Mouse (Mus musculus): ENCODE measurements around the gene Sobp. TPM values are rescaled to one million over a fixed set of nuclear protein-coding genes. Genes with fewer than 3 reads are reported as not detected.

The Sobp gene
- polyA plus RNA-seq, 1 experiment from 2014 or later = 0.75 TPM

DNA sequence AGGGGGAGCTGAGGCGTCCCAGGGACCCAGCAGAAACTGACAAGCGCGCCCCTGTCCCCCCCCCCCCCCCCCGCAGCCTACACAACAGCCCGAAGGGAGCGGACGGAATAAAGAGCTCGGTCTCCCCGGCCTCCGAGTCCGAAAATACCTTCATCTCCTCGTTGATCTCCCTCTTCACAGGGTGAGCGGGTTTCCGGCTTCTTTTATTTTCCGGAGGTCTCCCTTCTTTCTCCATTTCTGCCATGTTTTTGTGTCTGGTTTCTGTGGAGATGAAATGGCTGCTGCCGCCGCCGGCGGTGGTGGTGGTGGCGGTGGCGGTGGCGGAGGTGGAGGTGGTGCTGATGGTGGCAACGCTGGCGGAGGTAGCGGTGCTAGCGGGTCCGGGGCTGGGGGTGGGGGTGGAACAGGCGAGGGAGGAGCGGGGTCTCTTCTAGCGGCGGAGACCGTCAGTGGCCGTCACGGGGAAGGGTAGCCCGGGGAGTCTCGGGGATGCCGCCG is 453 bp downstream of the Sobp start:
- peak overlapping the region; percentile 56; the same call in 1 of the 2 replicates for H3K27ac ChIP-seq (replicated peaks)
- under 1% methylated on average over 27 of the region's 38 CpGs for WGBS
- ATAC-seq (ENCODE audit: low FRiP score, low TSS enrichment) (no peak), DNase-seq (ENCODE audit: low spot score) (peak; percentile 22)
- H3K9ac ChIP-seq (ENCODE audit: low read length) = peak overlapping the region; percentile 69
- no peak for TF ChIP-seq EP300 (optimal IDR thresholded peaks at IDR 0.05)
- TF ChIP-seq CTCF (IDR thresholded peaks at IDR 0.05; ENCODE audit: low read depth) = no peak
- H3K4me2 ChIP-seq (replicated peaks; ENCODE audit: low read depth) = peak overlapping the region; percentile 90
- H3K9me3 ChIP-seq (ENCODE audit: control insufficient read depth, low read length) = no peaks in the 10 kb centered on the region
- H3K4me1 ChIP-seq (replicated peaks; ENCODE audit: control insufficient read depth, insufficient read depth) = no peaks in the 10 kb centered on the region
- H3K4me3 ChIP-seq (ENCODE audit: low read depth, low read length) = peak overlapping the region; percentile 69
- H3K36me3 ChIP-seq (ENCODE audit: control insufficient read depth, insufficient read depth, low read length) = no peaks in the 10 kb centered on the region
- no peaks in the 10 kb centered on the region; the same call in 1 of the 2 replicates for H3K27me3 ChIP-seq (ENCODE audit: control insufficient read depth, insufficient read depth, low read length)

- peak overlapping the region; percentile 69 for H3K9ac ChIP-seq (ENCODE audit: low read length)
- H3K4me3 ChIP-seq (ENCODE audit: low read depth, low read length) = peak overlapping the region; percentile 69
- no peaks in the 10 kb centered on the region for H3K36me3 ChIP-seq (ENCODE audit: control insufficient read depth, insufficient read depth, low read length)
- under 1% methylated on average over 53 of the region's 53 CpGs for WGBS
- DNase-seq (ENCODE audit: low spot score) (peak; percentile 60), ATAC-seq (ENCODE audit: low FRiP score, low TSS enrichment) (peak; percentile 58)
- no peak overlapping the region for H3K27ac ChIP-seq (replicated peaks)
- TF ChIP-seq CTCF (IDR thresholded peaks at IDR 0.05; ENCODE audit: low read depth) (peak; percentile 34), EP300 (optimal IDR thresholded peaks at IDR 0.05) (no peak)
- H3K4me2 ChIP-seq (replicated peaks; ENCODE audit: low read depth) = peak overlapping the region; percentile 90
- no peaks in the 10 kb centered on the region for H3K4me1 ChIP-seq (replicated peaks; ENCODE audit: control insufficient read depth, insufficient read depth)
- H3K27me3 ChIP-seq (ENCODE audit: control insufficient read depth, insufficient read depth, low read length) = no peaks in the 10 kb centered on the region; the same call in 1 of the 2 replicates
- no peaks in the 10 kb centered on the region for H3K9me3 ChIP-seq (ENCODE audit: control insufficient read depth, low read length)
These were observed 1.0 kb downstream of the Sobp start for GRCm38 (mm10) chr10:43173141-43173827.

DNA sequence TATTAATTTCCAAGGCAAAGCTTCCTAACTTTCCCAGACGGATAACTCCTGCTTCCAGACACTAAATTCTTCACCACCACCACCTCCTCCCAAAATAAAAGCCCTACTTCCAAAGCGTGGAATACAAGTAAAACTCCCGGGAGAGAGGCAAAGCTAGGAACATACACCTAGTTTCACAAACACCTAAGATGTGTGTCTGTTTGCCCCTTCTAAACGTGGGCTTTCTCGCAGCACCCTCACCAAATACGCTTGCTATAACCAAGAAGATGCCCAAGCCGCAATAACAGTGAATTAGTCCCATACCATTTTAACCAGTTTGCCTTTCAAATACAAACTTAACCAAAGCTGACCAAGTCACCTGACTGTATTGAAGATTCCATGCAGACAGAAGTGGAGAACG is 1.8 kb downstream of the Sobp start:
- Histone ChIP-seq H3K9me3 (ENCODE audit: control insufficient read depth, low read length) (no peaks in the 10 kb centered on the region), H3K9ac (ENCODE audit: low read length) (no peak overlapping the region), H3K4me3 (ENCODE audit: low read depth, low read length) (peak overlapping the region; percentile 69), H3K4me2 (replicated peaks; ENCODE audit: low read depth) (peak overlapping the region; percentile 90), H3K36me3 (ENCODE audit: control insufficient read depth, insufficient read depth, low read length) (no peaks in the 10 kb centered on the region), H3K27ac (replicated peaks) (no peak overlapping the region), H3K4me1 (replicated peaks; ENCODE audit: control insufficient read depth, insufficient read depth) (no peaks in the 10 kb centered on the region), H3K27me3 (ENCODE audit: control insufficient read depth, insufficient read depth, low read length) (no peaks in the 10 kb centered on the region; the same call in 1 of the 2 replicates)
- no peak for DNase-seq (ENCODE audit: low spot score)
- ATAC-seq (ENCODE audit: low FRiP score, low TSS enrichment) = no peak
- TF ChIP-seq EP300 (optimal IDR thresholded peaks at IDR 0.05) (no peak), CTCF (IDR thresholded peaks at IDR 0.05; ENCODE audit: low read depth) (no peak)
- WGBS = 11% methylated on average over 8 of the region's 8 CpGs

GRCm38 (mm10) chr10:43172066-43172465 is 2.3 kb downstream of the Sobp start:
- TF ChIP-seq EP300 (optimal IDR thresholded peaks at IDR 0.05) = no peak
- TF ChIP-seq CTCF (IDR thresholded peaks at IDR 0.05; ENCODE audit: low read depth) = no peak
- ATAC-seq (ENCODE audit: low FRiP score, low TSS enrichment) = no peak

DNA sequence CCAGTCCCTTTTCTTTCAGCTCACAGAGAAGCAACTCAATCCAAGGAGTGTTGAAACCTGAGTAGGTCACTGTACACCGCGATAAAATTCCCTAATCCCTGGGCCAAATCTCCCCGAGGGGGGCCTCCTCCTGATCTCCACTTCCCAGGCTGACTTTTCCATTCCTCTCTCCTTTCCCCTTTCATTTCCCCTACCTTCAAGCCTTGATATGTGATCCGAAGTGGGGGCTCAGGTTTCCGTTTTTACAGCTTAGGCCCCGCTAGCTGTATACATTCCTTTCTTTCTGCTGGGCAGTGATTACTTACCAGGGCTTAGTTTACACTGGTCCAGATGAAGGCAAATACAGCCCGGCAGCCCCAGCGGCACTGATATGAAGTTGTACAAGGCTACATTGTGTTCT is 3.2 kb downstream of the Sobp start:
- Histone ChIP-seq H3K9me3 (ENCODE audit: control insufficient read depth, low read length) (no peaks in the 10 kb centered on the region), H3K27ac (replicated peaks) (no peak overlapping the region), H3K4me1 (replicated peaks; ENCODE audit: control insufficient read depth, insufficient read depth) (no peaks in the 10 kb centered on the region), H3K9ac (ENCODE audit: low read length) (no peak overlapping the region), H3K27me3 (ENCODE audit: control insufficient read depth, insufficient read depth, low read length) (no peaks in the 10 kb centered on the region; the same call in 1 of the 2 replicates), H3K4me2 (replicated peaks; ENCODE audit: low read depth) (no peak overlapping the region; the same call in 1 of the 2 replicates), H3K4me3 (ENCODE audit: low read depth, low read length) (peak overlapping the region; percentile 4; the same call in 1 of the 2 replicates), H3K36me3 (ENCODE audit: control insufficient read depth, insufficient read depth, low read length) (no peaks in the 10 kb centered on the region)
- TF ChIP-seq EP300 (optimal IDR thresholded peaks at IDR 0.05) (no peak), CTCF (IDR thresholded peaks at IDR 0.05; ENCODE audit: low read depth) (no peak)
- 0 out of 2 replicates have a peak, but pooled peaks have one; percentile 43 for ATAC-seq (ENCODE audit: low FRiP score, low TSS enrichment)
- peak; percentile 22 for DNase-seq (ENCODE audit: low spot score)
- 16% methylated on average over 8 of the region's 8 CpGs for WGBS

More at GRCm38 (mm10) chr10:43172066-43172465, 2.3 kb downstream of the Sobp start:
- Histone ChIP-seq H3K36me3 (ENCODE audit: control insufficient read depth, insufficient read depth, low read length) (no peaks in the 10 kb centered on the region), H3K4me3 (ENCODE audit: low read depth, low read length) (peak overlapping the region; percentile 69; the same call in 1 of the 2 replicates), H3K9me3 (ENCODE audit: control insufficient read depth, low read length) (no peaks in the 10 kb centered on the region), H3K4me2 (replicated peaks; ENCODE audit: low read depth) (peak overlapping the region; percentile 90; the same call in 1 of the 2 replicates), H3K27ac (replicated peaks) (no peak overlapping the region), H3K4me1 (replicated peaks; ENCODE audit: control insufficient read depth, insufficient read depth) (no peaks in the 10 kb centered on the region), H3K9ac (ENCODE audit: low read length) (no peak overlapping the region), H3K27me3 (ENCODE audit: control insufficient read depth, insufficient read depth, low read length) (no peaks in the 10 kb centered on the region; the same call in 1 of the 2 replicates)
- 13% methylated on average over 7 of the region's 7 CpGs for WGBS
- no peak for DNase-seq (ENCODE audit: low spot score)

- TF ChIP-seq EP300 (optimal IDR thresholded peaks at IDR 0.05) (no peak), CTCF (IDR thresholded peaks at IDR 0.05; ENCODE audit: low read depth) (no peak)
- H3K4me2 ChIP-seq (replicated peaks; ENCODE audit: low read depth) = no peak overlapping the region
- DNase-seq (ENCODE audit: low spot score) (no peak), ATAC-seq (ENCODE audit: low FRiP score, low TSS enrichment) (no peak)
- H3K27me3 ChIP-seq (ENCODE audit: control insufficient read depth, insufficient read depth, low read length) = no peaks in the 10 kb centered on the region; the same call in 1 of the 2 replicates
- WGBS = 67% methylated on average over 7 of the region's 7 CpGs
- H3K27ac ChIP-seq (replicated peaks) = no peak overlapping the region
- H3K4me3 ChIP-seq (ENCODE audit: low read depth, low read length) = no peak overlapping the region
- H3K4me1 ChIP-seq (replicated peaks; ENCODE audit: control insufficient read depth, insufficient read depth) = no peaks in the 10 kb centered on the region
- no peaks in the 10 kb centered on the region for H3K36me3 ChIP-seq (ENCODE audit: control insufficient read depth, insufficient read depth, low read length)
- no peak overlapping the region for H3K9ac ChIP-seq (ENCODE audit: low read length)
- H3K9me3 ChIP-seq (ENCODE audit: control insufficient read depth, low read length) = no peaks in the 10 kb centered on the region
These were observed 5.5 kb downstream of the Sobp start for GRCm38 (mm10) chr10:43168847-43169246.
